Mouse (Mus musculus) embryo, embryonic 10.5 days (tissue): ENCODE results near the gene P3h4.

ENCODE experiments used
- DNase-seq: peaks from one replicate; pipeline ENCODE4 v3.0.0-alpha.2; 2015; ENCODE audit warnings: low spot score

P3h4 gene

DNA sequence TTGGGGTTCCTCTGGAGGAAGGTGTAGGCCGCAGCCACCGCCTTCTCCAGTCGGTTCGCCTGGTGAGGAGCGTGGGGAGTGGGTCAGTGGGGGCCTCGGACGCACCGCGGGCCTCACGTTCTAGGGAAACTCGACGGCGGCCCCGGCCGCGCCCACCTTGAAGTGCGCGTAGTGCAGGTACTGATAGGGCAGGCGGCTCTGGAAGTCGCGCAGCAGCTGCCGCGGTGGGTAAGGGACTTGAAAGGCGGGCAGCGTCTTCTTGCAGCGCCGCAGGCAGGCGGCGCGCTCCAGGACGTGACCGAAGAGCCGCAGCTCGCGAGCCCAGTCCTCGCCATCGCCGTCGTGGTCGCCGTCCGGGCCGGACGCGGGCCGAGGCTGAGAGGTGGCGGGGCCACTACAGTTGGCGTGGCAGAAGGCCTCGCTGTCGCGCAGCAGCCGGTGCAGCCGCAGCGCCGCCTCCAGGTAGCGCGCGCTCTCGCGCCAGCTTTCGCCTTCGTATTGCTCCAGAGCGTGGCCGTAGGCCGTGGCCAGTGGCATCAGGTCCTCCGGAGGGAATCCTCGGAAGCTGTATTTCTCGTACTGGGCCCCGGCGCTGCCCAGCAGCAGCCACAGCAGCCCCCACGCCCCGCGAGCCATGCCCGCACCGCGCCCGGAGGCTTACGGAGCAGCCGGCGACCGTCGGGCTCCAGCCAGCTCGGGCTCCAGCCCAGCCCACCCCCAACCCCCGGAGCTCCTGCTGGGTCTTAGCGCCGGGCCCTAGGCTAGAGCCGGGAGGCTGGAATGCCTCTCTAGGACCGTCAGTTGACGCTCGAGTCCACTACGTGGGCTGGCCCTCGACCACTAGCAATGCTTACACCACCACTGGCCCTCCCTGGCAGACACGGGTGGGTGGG is at the start of gene P3h4:
Gene P3h4, minus strand, starts transcription at position 816 of the 893 bp plus-strand sequence.
- peak; percentile 92 for DNase-seq

DNA sequence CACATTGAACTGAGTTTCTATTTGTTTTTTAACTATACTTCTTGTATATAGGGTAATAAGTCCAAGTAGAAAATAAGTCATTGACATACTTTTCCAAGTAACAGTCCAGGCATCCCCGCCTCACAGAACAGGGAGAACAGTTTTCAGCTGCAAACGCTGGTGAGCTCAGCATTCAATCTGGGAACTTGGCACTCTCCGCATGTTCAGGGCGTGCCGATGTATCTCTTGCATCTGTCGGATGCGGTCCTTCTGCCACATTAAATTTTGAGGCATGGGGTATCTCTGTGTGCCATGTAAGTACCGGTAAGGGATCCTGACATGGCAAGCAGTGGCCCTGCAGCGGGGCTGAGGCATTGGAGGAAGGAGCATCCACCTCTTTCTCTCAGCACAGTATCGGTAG is 48.1 kb upstream of the P3h4 start:
- no peak for DNase-seq

DNA sequence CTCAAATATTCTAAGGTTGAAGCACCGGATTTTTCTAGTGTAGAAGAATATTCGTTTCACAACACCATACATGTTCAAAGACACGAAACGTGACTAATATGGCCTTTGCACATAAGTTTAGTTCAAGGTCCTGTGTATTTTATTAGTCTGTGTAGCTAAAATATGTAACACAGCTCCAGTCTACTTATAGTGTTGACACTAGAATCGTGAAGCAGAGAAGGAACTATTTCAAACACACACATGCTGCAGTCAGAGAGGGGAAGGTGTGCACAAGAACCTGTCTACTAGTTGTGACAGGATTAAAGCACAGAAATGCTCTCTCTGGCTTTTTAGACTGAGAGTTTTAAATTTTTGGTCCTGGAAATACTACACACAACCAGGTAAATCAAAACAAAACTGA is 43.1 kb upstream of the P3h4 start:
- DNase-seq, result no peak

DNA sequence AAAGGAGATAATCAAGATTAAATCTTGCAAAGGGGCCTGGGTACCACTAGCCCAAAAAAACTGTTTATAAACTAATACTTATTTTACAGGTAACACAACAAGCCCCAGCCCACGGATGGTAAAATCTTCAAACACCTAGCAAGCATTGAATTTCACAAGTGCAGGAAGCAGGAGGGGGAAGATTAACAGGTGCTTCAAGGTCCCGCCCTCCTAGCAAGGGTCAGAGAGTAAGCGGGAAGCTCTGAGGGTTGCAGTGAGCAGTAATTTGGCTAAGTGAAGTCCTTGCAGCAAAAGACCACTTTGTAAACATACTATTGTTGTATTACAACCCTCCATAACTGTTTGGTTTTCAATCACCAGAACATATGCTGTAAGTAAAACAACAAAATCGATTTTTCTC is 42.6 kb upstream of the P3h4 start:
- DNase-seq, result no peak

DNA sequence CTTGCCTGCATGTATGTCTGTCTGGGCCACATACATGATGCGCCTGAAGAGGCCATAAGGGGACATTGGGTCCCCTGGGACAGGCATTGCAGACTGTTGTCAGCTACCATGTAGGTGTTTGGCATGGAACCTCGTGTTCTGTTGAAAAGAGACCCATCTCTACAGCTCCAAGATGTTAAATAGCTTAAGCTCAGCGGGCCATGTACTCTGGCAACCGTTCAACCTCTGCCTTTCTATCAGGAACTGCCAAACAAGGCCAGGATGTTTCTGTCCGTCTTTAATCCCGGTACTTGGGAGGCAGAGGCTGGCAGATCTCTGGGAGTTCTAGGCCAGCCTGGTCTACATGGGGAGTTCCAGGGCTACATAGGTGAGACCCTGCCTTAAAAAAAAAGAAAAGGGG is 28.0 kb upstream of the P3h4 start:
- no peak for DNase-seq

DNA sequence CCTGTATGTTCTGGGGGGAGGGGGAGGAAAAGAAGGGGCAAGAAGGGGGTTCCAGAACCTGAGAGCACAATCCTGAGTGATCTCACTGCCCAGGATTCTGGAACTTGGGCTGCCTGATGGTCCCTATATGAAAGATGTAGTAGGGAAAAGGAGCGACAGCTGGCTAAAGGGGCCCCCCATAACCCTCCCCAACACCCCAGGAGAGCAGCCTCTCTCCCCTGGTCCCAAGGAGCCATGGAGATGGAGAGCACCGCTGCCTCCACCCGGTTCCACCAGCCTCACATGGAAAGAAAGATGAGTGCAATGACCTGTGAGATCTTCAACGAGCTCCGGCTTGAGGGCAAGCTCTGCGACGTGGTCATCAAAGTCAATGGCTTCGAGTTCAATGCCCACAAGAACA is 27.2 kb upstream of the P3h4 start, which contains the start of the genes Nt5c3b and Klhl10:
Gene Nt5c3b, minus strand, starts transcription at position 12 of the 400 bp plus-strand sequence.
Gene Klhl10, plus strand, starts transcription at position 121 of the 400 bp plus-strand sequence.
- no peak for DNase-seq

DNA sequence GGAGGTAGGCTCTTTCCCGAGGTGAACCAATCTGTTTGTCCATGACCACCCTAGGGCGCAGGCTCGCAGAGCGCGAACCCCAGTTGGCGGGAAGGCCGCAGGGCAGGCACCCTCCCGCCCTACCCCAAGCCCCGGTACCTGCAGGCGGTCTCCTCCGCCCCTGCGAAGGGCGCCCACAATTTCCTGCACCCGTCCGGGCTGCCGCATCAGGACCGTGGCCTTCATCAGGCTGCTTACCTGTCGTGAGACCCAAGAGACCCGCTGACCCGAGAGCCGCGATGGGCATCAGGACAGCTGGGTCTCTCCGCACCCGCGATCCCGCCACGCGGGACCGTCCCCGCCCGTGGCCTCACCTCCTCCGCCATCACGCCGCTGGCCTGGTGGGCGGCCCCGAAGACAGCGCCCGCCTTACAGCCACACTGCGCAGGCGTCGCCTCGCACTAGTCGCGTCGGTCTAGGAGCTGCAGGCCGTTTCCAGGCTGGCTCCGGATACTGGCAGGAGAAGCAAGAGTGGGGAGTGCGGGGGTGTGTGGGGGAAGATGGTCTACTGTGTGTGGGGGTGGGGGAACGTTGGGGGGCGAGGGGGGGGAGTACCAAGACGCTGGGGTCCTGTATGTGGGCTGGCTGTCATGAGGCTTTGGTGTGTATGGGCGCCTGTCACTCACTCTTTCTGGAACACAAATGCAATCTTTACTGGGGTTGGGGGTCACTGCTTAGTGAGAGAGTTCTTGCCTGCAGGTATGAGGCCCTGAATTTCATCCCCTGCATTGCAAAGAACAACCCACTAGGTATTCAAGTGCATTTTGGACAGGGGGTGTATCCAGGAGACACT is 26.3 kb upstream of the P3h4 start:
- peak; percentile 84 for DNase-seq

DNA sequence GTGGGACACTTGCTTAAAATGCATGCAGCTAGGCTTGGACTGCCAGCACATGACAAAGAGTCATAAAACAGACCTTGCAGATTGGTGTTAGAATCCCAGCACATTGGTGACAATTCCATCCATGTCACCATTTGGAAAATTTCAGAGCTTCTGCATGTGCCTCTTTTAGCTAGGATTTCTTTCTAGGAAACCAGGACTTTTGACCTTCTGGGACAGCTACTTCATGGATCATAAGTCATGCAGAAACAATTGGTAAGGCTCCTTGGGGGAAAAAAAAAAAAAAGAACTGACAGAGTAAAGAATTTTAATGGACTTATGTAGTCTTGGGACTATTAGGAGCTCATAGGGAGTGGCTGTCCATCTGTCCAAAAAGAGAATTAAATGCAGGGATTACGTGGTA is 23.3 kb upstream of the P3h4 start:
- no peak for DNase-seq

DNA sequence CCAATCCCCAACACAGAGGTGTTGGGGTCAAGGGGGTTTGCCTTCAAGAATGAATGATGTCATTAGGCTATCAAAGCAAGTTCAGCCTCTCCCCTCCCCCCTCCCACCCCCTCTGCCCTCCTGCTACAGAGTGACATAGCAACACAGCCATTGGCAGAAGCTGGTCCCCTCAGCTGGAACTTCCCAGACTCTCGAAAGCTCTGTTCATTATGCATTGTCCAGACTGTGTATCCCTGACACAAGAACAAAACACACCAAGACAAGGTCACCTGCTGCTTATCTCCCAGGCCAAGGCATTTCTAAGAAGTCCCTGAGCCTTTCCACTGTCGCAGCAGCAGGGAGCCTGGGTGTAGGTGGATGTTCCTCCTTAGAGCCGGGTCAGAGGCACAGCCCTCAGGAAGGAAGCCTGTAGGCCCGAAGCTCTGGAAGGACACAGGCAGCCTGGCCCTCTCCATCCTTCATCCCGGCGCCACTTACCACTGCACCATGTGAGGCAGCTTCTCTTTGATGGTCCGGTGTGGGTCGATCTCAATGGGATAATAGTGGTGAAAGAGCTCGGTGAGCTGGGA is 21.1 kb upstream of the P3h4 start:
- DNase-seq, result no peak

DNA sequence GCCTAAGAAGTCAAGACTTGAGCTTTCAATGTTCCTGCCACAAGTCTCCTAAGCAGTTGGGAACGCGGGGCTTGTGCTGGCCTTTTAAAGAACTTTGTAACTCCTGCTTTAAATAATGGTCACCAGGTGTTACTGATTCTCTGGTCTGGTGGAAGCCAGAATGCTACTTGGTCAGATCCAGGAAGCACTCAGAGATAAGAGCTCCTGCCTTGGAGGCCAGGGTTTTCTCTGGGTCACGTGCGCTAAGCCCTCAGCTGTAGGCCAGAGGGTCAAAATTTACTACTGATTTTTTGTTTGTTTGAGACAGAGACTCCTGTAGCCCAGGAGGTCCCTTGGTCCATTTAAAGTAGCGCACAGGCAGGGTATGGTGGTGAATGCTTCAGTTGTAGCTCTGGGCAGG is 17.4 kb upstream of the P3h4 start:
- DNase-seq, result no peak

DNA sequence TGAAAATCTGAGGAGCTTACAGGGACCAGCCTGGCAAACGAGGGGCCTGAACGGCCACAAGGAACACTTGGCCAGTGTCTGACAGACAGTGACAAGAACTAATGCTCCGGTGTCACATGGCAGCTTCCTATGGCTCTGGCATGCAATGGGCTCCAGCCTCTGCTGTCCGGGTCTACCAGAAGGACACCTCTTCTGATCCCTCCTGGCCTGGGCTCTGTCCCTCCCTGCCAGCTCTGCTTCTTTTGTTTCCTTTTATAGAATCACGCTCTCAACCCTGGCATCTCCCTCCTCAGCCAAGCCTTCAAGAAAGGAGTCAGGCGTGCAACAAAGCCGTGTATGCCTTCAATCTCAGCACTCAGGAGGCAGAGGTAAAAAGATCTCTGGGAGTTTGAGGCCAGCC is 15.4 kb upstream of the P3h4 start:
- no peak for DNase-seq

DNA sequence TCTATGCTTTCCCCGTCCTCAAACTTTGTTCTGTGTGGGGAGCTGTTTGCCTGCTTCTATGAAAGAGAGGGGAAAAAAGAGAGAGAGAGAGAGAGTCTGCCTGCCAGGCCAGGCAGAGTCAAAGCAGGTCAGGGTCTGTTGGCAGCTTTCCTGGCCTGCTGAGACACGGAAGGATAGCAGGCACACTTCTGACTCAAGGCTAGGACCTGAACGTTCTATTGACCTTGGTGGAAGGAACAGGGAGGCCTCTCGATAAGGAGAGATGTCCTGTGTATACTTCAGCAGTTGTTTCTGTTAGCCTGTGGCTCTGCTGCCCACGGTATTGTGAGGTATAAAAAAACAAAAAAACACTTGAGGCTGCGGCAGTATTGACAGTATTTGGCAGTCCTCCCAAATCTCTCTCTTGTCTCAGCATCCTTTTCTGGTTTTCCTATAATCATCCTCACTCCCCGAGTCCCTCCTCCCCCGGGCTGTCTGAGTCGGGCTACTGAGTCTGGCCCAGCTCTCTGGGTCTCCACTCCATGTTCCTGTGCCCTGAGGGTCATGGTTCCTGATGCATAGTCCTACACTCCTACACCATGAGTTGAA is 14.1 kb upstream of the P3h4 start:
- DNase-seq, result no peak

DNA sequence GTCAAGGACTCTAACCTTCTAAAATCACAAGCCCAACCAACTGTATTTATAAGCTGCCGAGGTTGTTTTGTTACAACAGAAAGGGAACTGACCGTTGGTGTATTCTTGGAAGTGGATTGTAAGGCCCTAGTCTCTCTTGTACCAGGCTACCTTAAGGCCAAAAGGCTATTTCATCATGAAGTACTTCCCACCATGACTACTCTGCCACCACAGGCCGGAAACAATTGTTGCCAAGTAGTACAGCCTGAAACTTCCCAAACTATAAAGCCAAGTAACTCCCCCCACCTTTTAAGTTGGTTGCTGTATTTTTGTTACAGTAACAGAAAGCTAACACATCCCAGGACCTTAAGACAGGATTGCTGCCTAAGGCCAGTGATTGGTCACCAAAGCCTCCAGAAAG is 12.2 kb upstream of the P3h4 start:
- no peak for DNase-seq

DNA sequence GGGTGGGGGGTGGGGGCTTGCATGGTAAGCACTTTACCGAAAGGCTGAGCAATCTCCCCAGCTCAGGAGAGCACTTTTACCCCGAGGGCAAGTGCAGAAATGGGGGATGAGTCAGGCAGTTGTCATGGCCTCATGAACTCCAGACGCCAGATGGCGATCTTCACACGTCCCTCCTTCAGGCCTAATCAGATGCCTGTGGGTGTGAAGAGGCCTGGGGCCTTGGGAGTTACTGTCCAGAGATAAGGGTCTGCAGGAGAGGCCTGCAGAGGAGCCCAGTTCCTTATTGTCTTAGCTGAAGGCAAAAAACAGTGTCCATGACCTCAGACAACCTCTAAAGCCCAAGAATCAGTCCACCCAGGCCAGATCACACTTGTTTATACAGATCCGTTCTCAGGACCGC is 11.2 kb upstream of the P3h4 start:
- DNase-seq, result peak; percentile 80

DNA sequence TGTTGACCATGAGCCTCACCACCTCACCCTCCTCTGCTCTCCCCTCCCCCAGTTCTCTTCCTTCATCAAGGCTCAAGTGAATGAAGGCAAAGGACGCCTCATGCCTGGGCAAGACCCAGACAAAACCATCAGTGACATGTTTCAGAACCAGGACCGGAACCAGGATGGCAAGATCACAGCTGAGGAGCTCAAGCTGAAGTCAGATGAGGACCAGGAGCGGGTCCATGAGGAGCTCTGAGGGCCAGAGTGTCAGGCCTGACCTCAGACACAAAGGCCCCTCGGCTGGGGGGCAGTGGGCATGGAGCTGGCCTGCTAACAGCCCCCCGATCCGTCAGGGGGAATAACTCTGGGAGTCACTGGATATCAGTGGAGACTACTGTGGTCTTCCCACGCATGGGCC is 9.2 kb upstream of the P3h4 start:
- no peak for DNase-seq

DNA sequence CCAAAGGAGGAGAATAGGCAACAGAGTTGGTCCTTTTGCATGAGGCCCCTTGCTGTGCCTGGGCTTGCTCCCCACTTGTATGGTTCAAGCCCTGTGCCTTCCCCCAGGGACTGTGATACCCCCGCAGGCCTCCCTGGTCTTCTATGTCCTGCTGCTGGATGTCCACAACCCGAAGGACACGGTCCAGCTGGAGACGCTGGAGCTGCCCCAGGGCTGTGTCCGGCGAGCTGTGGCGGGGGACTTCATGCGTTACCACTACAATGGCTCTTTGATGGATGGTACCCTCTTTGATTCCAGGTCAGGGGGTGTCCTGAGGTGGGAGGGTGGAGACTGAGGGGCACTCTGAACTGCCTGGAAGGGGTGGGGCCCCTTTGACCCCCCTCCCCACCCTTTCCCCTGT is 6.9 kb upstream of the P3h4 start:
- no peak for DNase-seq

DNA sequence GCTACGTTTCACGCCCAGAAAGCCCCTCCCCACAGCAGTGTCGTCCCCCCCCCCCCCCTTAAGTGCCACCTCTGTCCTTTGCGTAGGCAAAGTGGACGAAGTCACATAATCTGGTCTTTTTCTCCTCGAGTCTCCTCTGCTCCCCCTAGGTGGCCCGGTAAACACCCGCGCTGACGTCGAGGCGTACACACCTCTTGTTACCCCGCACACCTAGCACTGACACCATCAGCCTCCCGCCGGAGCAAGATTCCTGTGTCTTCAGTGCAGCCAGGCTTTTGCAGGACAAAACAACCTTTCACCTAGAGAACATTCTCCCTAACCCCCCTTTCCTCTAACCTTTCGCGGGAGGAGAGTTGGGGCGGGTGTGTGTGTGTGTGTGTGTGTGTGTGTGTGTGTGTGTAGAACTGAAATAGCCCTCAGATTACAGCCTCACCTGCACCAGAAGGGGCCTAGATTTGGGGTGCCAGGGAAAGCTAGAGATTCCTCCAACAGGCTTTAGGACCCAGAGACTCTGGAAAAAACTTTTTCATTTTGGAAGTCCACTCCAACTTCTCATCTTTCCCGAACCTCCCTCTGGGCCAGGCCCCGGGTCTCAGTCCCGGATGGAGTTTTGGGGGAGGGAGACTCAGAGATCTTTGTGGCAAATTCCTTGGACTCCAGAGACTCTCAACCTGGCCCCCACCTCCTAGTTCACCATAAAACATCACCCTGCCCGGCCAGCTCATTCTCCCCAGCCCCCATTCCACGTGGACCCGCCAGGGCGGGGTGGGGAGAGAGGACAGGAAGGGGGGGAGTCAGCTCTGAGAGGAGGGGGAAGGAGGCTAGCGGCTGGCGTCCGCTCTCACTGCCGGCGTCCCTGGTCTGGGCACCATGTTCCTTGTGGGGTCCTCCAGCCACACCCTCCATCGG is 532 bp upstream of the P3h4 start, which contains the start of gene Fkbp10:
Gene Fkbp10, plus strand, starts transcription at position 784 of the 909 bp plus-strand sequence.
- DNase-seq, result peak; percentile 76

DNA sequence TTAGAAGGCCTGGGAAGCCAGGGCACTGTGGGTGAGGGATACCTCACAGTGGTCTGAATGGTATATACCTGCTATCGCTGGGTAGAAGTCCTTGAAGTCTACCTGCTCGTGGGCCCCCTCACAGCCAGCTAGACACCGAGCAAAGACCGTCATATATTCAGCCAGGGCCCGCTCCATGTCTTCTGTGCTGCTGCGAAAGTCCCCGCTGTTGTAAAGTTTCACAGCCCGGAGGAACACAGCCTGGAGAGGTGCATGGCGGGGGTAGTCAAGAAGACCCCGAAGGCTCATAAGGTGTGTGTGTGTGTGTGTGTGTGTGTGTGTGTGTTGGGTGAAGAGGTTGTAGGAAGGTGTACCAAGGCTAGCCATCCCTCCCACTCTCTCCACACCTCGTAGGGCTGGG is 1.1 kb downstream of the P3h4 start:
- no peak for DNase-seq

DNA sequence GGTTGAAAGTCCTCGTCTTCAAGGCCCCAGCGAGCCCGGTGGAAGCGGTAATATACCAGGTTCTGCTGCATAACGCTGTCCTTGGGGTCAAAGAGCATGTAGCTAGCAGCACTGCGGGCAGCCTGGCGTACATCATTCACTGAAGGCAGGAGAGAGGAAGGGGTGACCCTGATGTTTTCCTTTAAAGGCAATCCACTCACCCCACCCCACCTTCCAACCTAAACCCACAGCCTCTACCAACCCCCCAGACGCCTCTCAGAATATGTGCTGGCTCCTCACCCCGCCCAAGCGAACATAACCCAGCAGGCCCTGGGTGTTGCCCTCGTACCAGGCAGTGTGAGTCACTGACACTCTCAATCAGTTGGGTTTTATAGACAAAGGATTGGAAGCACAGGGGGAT is 2.9 kb downstream of the P3h4 start:
- DNase-seq, result no peak

DNA sequence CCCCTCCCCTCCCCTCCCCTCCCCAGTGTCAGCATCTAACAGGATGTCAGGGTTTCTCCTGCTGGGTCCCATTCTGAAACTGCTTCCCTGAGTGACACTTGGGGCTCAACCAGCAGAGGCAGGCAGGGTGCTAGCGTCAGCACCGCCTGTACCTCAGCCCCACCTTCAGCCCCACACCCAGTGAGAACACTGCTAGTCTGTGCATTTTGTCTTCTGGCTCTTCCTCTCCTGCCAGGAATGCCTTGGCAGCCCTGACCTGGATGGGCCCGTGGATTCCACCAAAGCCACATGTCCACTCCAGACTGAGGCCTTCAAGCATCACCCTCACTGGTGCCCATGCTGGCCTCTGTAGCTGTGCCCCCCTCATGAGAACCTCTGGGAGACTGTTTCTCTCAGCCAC is 5.0 kb downstream of the P3h4 start:
- DNase-seq, result no peak

DNA sequence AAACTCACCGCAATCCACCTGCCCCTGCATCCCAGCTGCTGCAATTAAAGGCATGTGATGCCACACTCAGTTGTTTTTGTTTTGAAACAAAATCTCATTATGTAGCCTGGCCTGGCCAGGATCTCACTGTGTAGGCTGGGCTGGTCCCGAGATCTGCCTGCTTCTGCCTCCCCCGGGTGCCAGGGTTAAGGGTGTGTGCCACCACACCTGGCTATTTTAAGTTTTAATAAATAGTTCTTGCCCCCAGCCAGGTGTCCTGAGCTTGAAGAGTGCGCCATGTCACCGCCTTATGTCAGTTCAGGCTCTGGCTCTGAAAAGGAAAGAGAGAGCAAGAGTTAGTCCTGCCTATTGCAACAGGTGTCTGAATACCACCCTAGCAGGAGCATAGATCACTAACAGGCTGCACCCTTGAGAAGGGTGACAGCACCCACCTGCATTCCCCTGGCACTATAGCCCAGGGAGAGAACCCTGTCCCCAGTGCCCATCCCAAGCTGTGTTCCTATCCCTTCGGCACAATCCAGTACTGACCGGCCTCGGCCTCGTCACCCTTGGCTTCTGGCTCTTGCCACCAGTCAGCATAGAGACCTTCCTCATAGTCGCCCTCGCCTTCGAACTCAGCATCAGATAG is 5.7 kb downstream of the P3h4 start:
- no peak for DNase-seq
